Mouse (Mus musculus): ENCODE measurements around the gene Slc25a11. TPM values are rescaled to one million over a fixed set of nuclear protein-coding genes. Genes with fewer than 3 reads are reported as not detected.

Gene Slc25a11
- total and polyA plus RNA-seq, 2 experiments from 2014 or later: 140 to 160 TPM

DNA sequence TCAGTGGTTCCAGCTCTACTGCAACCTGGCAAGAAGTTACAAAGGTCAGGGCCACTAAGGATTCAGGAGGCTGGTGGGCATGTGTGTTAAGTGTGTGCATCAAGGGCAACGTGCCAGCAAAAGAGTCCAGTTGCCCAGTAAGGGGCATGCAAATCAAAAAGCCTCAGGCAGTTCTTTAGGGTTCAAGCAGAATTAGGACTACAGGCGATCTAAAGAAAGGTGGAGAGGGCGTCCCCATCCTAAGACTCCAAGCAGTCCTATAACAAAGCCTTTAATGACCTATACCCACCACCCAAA, 1.1 kb downstream of the Slc25a11 start:
- no peak for TF ChIP-seq CTCF (IDR thresholded peaks at IDR 0.05)
- Histone ChIP-seq H3K27me3 (ENCODE audit: insufficient read depth, low read length) (no peaks in the 10 kb centered on the region), H3K9me3 (ENCODE audit: low read length) (no peaks in the 10 kb centered on the region), H3K4me2 (ENCODE audit: low read depth, low read length, poor library complexity, severe bottlenecking) (peak overlapping the region; percentile 71), H3K4me1 (ENCODE audit: insufficient read depth, low read length) (peaks cover 10% of the 10 kb centered on the region; the same call in 1 of the 2 replicates), H3K4me3 (ENCODE audit: low read depth, low read length) (peak overlapping the region; percentile 79), H3K9ac (replicated peaks; ENCODE audit: low read length, poor library complexity, severe bottlenecking) (peak overlapping the region; percentile 87), H3K27ac (ENCODE audit: low read depth, low read length) (peak overlapping the region; percentile 93), H3K36me3 (ENCODE audit: insufficient read depth, low read length) (peaks cover 36% of the 10 kb centered on the region)
- ATAC-seq (ENCODE audit: low FRiP score) (0 out of 2 replicates have a peak, but pooled peaks have one; percentile 1), DNase-seq (ENCODE audit: low spot score) (no peak)
- 16% methylated on average over 3 of the region's 3 CpGs for WGBS

DNA sequence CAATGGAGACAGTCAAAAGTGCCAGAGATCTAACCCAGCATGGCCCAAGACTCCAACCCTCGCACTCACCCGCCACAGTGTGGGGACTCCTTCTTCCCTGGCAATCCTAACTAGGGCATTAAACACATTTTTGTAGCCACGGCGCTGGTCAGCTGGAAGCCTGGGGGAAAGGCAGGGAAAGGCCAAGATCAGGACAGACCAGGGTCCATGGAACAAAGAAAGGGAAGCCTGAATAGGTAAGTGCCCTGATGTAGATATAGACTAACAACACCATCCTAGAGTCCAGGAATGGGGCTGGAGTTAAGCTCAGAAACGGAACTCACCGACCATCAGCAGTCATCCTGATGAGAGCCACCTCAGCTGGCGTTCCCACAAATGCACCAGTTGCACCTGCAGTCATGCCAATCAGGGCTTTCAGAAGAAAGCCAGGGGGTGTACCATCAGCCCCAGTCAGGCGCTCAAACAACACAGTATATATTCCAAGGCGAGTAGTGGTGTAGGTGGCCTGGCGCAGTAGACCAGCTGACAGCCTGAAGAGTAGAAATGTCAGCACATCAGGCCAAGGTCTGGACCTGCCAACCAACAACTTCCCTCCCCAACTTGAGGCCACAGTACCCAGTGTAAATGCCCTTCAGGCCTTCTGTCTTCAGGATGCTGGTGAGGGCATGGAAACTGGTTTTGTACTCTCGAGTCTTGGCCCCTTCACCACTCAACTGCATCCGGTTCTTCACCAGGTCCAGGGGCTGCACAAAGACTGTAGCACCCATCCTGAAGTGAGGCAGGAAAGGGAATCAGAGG, 1.6 kb downstream of the Slc25a11 start:
- Histone ChIP-seq H3K4me1 (ENCODE audit: insufficient read depth, low read length) (peaks cover 10% of the 10 kb centered on the region; the same call in 1 of the 2 replicates), H3K4me2 (ENCODE audit: low read depth, low read length, poor library complexity, severe bottlenecking) (peak overlapping the region; percentile 71), H3K27me3 (ENCODE audit: insufficient read depth, low read length) (no peaks in the 10 kb centered on the region), H3K4me3 (ENCODE audit: low read depth, low read length) (peak overlapping the region; percentile 79), H3K9ac (replicated peaks; ENCODE audit: low read length, poor library complexity, severe bottlenecking) (peak overlapping the region; percentile 87; the same call in 1 of the 2 replicates), H3K9me3 (ENCODE audit: low read length) (no peaks in the 10 kb centered on the region), H3K27ac (ENCODE audit: low read depth, low read length) (peak overlapping the region; percentile 93), H3K36me3 (ENCODE audit: insufficient read depth, low read length) (peaks cover 30% of the 10 kb centered on the region)
- no peak for TF ChIP-seq CTCF (IDR thresholded peaks at IDR 0.05)
- DNase-seq (ENCODE audit: low spot score) (no peak), ATAC-seq (ENCODE audit: low FRiP score) (no peak)
- WGBS: 91% methylated on average over 12 of the region's 12 CpGs

DNA sequence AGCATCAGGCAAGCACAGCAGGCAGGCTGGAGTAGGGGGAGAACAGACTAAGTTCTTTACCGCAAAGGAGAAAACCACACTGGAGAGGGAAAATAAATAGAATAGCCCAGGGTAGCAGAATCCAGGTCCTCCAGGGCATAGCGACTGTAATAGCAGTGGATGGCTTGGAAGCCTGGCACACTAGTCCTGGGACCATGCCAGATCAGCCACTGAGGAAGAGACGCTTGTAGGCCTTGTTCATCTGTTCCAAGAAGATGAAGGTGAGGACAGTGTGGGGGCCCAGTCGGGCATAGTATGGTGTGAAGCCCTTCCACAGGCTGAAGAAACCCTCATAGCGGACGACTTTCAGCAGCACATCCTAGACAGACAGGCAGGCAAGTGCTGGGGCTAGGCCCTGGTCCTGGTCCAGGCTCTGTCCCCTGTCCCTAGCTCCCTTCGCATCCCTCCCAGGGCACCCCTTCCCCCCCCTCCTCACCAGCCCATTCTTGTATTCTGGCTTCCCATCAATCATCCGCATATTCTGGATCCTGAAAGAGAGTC, 2.6 kb downstream of the Slc25a11 start:
- no peak overlapping the region for H3K4me2 ChIP-seq (ENCODE audit: low read depth, low read length, poor library complexity, severe bottlenecking)
- H3K4me3 ChIP-seq (ENCODE audit: low read depth, low read length): no peak overlapping the region
- H3K4me1 ChIP-seq (ENCODE audit: insufficient read depth, low read length): peaks cover 10% of the 10 kb centered on the region; the same call in 1 of the 2 replicates
- H3K9ac ChIP-seq (replicated peaks; ENCODE audit: low read length, poor library complexity, severe bottlenecking): no peak overlapping the region
- peaks cover 22% of the 10 kb centered on the region for H3K36me3 ChIP-seq (ENCODE audit: insufficient read depth, low read length)
- DNase-seq (ENCODE audit: low spot score): no peak
- WGBS: 96% methylated on average over 8 of the region's 8 CpGs
- H3K27ac ChIP-seq (ENCODE audit: low read depth, low read length): no peak overlapping the region
- no peaks in the 10 kb centered on the region for H3K9me3 ChIP-seq (ENCODE audit: low read length)
- no peak for ATAC-seq (ENCODE audit: low FRiP score)
- no peak for TF ChIP-seq CTCF (IDR thresholded peaks at IDR 0.05)
- H3K27me3 ChIP-seq (ENCODE audit: insufficient read depth, low read length): no peaks in the 10 kb centered on the region

DNA sequence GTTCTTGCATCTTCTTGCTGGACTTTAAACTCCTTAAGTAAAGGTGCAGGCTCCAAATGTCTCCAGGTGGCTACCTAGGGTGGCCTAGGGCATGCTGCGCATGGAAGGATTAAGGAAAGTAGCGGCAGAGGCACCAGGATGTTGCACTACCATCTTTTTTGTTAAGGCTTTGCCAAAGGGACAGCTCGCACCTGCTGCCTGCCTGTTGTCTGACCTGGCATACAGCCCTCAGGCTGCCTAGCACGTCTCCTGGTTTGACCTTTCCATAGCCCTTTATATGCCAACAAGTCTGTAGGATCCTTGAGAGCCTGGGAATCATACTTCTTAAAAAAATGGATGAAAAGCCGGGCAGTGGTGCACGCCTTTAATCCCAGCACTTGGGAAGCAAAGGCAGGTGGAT, 4.2 kb downstream of the Slc25a11 start:
- H3K4me3 ChIP-seq (ENCODE audit: low read depth, low read length): no peak overlapping the region
- no peak for DNase-seq (ENCODE audit: low spot score)
- no peak overlapping the region for H3K9ac ChIP-seq (replicated peaks; ENCODE audit: low read length, poor library complexity, severe bottlenecking)
- no peak for TF ChIP-seq CTCF (IDR thresholded peaks at IDR 0.05)
- no peak for ATAC-seq (ENCODE audit: low FRiP score)
- H3K9me3 ChIP-seq (ENCODE audit: low read length): no peaks in the 10 kb centered on the region
- H3K4me2 ChIP-seq (ENCODE audit: low read depth, low read length, poor library complexity, severe bottlenecking): no peak overlapping the region
- WGBS: 95% methylated on average over 6 of the region's 6 CpGs
- H3K36me3 ChIP-seq (ENCODE audit: insufficient read depth, low read length): peaks cover 11% of the 10 kb centered on the region
- H3K27ac ChIP-seq (ENCODE audit: low read depth, low read length): no peak overlapping the region
- H3K27me3 ChIP-seq (ENCODE audit: insufficient read depth, low read length): no peaks in the 10 kb centered on the region
- peaks cover 10% of the 10 kb centered on the region; the same call in 1 of the 2 replicates for H3K4me1 ChIP-seq (ENCODE audit: insufficient read depth, low read length)

DNA sequence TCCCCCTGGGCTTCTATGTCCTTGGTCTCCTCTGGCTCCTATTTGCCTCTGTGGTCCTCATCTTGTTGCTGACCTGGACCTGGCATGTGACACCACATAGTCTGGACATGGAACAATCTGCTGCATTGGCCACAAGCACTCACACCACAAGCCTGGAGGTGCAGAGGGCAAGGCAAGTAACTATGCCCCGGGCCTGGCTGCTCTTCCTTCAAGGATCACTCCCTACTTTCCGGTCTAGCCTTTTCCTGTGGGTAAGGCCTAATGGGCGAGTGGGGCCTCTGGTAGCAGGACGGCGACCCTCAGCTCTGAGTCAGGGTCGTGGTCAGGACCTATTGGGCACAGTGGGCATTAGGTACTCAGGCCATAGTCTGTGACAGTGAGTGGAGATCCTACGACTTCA, 6.0 kb downstream of the Slc25a11 start:
- 86% methylated on average over 7 of the region's 7 CpGs for WGBS
- H3K9ac ChIP-seq (replicated peaks; ENCODE audit: low read length, poor library complexity, severe bottlenecking): no peak overlapping the region
- H3K36me3 ChIP-seq (ENCODE audit: insufficient read depth, low read length): peaks cover 11% of the 10 kb centered on the region
- peaks cover 7% of the 10 kb centered on the region; the same call in 1 of the 2 replicates for H3K4me1 ChIP-seq (ENCODE audit: insufficient read depth, low read length)
- no peak overlapping the region for H3K4me3 ChIP-seq (ENCODE audit: low read depth, low read length)
- no peaks in the 10 kb centered on the region for H3K27me3 ChIP-seq (ENCODE audit: insufficient read depth, low read length)
- no peaks in the 10 kb centered on the region for H3K9me3 ChIP-seq (ENCODE audit: low read length)
- H3K27ac ChIP-seq (ENCODE audit: low read depth, low read length): no peak overlapping the region
- TF ChIP-seq CTCF (IDR thresholded peaks at IDR 0.05): no peak
- ATAC-seq (ENCODE audit: low FRiP score) (no peak), DNase-seq (ENCODE audit: low spot score) (no peak)
- H3K4me2 ChIP-seq (ENCODE audit: low read depth, low read length, poor library complexity, severe bottlenecking): no peak overlapping the region

DNA sequence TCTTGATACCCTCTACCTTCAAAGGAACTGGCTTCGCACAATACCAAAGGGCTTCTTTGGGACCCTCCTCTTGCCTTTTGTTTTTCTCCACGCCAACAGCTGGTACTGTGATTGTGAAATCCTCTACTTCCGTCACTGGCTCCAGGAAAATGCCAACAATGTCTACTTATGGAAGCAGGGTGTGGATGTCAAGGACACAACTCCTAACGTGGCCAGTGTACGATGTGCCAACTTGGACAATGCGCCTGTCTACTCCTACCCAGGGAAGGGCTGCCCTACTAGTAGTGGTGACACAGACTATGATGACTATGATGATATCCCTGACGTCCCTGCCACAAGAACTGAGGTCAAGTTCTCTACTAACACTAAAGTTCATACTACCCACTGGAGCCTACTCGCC, 7.3 kb downstream of the Slc25a11 start:
- Histone ChIP-seq H3K27me3 (ENCODE audit: insufficient read depth, low read length) (no peaks in the 10 kb centered on the region), H3K4me1 (ENCODE audit: insufficient read depth, low read length) (no peaks in the 10 kb centered on the region), H3K4me3 (ENCODE audit: low read depth, low read length) (no peak overlapping the region), H3K4me2 (ENCODE audit: low read depth, low read length, poor library complexity, severe bottlenecking) (no peak overlapping the region), H3K27ac (ENCODE audit: low read depth, low read length) (no peak overlapping the region), H3K9ac (replicated peaks; ENCODE audit: low read length, poor library complexity, severe bottlenecking) (no peak overlapping the region), H3K9me3 (ENCODE audit: low read length) (no peaks in the 10 kb centered on the region), H3K36me3 (ENCODE audit: insufficient read depth, low read length) (peaks cover 8% of the 10 kb centered on the region)
- no peak for DNase-seq (ENCODE audit: low spot score)
- TF ChIP-seq CTCF (IDR thresholded peaks at IDR 0.05): no peak
- ATAC-seq (ENCODE audit: low FRiP score): no peak
- WGBS: 85% methylated on average over 8 of the region's 8 CpGs
